ENCODE assay signal across 8 mouse cellular contexts in the genomic region with DNA sequence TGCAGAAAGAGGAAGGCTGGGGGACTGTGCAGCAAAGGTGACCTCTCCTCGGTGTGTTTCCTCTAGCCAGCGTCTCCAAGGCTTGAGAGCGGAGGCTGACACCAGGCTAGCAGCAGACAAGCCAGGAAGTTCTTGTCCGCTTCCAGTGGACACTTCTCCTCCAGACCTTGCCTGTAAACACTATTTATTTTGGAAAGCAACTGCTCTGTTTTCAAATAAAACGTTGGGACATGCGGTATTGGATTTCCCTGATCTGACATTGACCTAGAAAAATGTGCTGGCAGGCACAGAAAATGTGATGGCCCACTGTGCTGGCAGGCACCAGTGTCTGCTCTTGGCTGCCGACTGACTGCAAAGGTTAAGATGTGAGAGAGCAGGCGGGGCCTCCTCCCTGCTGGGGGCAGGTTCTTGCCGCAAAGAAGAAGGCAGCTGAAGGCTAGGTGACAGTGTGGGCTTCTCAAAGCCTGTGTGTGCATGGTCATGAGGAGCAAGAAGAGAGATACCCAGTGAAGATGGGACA. TPM values are rescaled to one million over a fixed set of nuclear protein-coding genes. Genes with fewer than 3 reads are reported as not detected.
DNase-seq lines count a peak whose midpoint lies in the region; ATAC-seq and TF ChIP-seq lines count a peak whose summit lies in the region.

No protein-coding gene starts in this region.

- H3K36me3 ChIP-seq in limb, embryonic 10.5 days = no peaks in the 10 kb centered on the region

- no peak overlapping the region for H3K4me3 ChIP-seq in lung, adult 2 months (replicated peaks; ENCODE audit: extremely low read depth, low read depth, low read length)
- no peak overlapping the region for H3K4me3 ChIP-seq in gastrocnemius, adult 2 months
- no peak overlapping the region for H3K4me3 ChIP-seq in limb, embryonic 10.5 days

- 48% methylated on average over 9 of the region's 9 CpGs for WGBS in lung, adult 2 months
- WGBS in limb, embryonic 10.5 days = 79% methylated on average over 9 of the region's 9 CpGs

- H3K27ac ChIP-seq in gastrocnemius, adult 2 months = peak overlapping the region; percentile 89
- H3K27ac ChIP-seq in limb, embryonic 10.5 days = 0 out of 2 replicates have a peak overlapping the region, but pooled peaks have one; percentile 19

- H3K9me3 ChIP-seq in limb, embryonic 10.5 days (replicated peaks) = no peaks in the 10 kb centered on the region

- no peaks in the 10 kb centered on the region; the same call in 1 of the 2 replicates for H3K4me1 ChIP-seq in lung, adult 2 months (ENCODE audit: control insufficient read depth, insufficient read depth, low read length)
- peaks cover 41% of the 10 kb centered on the region for H3K4me1 ChIP-seq in limb, embryonic 10.5 days

- DNase-seq in cerebellum, postnatal 4 days (ENCODE audit: low spot score in 2 of 2) = no peak
- DNase-seq in lung, postnatal 36 days = peak; percentile 25
- DNase-seq in lung, adult 2 months = no peak
- peak; percentile 90 for DNase-seq in gastrocnemius, adult 2 months
- DNase-seq in limb, embryonic 10.5 days (ENCODE audit: low spot score) = no peak
- DNase-seq in embryo, embryonic 11 days = no peak
- no peak for DNase-seq in retina, postnatal 1 day

- H3K27me3 ChIP-seq in limb, embryonic 10.5 days (ENCODE audit: low read depth, poor library complexity, severe bottlenecking) = no peaks in the 10 kb centered on the region

- TF ChIP-seq CTCF in lung, adult 2 months (IDR thresholded peaks at IDR 0.05; ENCODE audit: insufficient read depth, low read length) = no peak
- TF ChIP-seq CTCF in gastrocnemius, adult 2 months (IDR thresholded peaks at IDR 0.05) = no peak

- peak; percentile 36; the same call in 1 of the 2 replicates for ATAC-seq in cerebellum, adult (ENCODE audit: insufficient number of reproducible peaks, low FRiP score, low TSS enrichment)

- TF ChIP-seq POLR2A in lung, adult 2 months (IDR thresholded peaks at IDR 0.05; ENCODE audit: borderline replicate concordance, extremely low read depth, low read depth, low read length) = no peak

- intact Hi-C loops in gastrocnemius, adult 2 months (cut with DNase I) = loop anchor here (2.0 kb wide), 2 partner anchors 42 to 106 kb away; no protein-coding TSS in a partner anchor

RNA-seq across cellular contexts. Expression of a gene that starts 26.4 kb away (rescaled TPM):
- polyA plus RNA-seq in lung, adult 2 months (2012; rRNA removed) = 28.3 and 32.3 TPM in 2 replicates
- 1 to 10 TPM; 2.1 to 2.4 TPM for total RNA-seq in gastrocnemius, adult 2 months (2021)
- 4.9 and 6.3 TPM in 2 replicates for polyA plus RNA-seq in limb, embryonic 10.5 days (2016; fragmentation: Nextera tagmentation; extraction: Ambion mirVana)

RNA-seq across cellular contexts. Expression of a gene that starts 40.4 kb away (rescaled TPM):
- 49.0 and 58.2 TPM in 2 replicates for polyA plus RNA-seq in lung, adult 2 months (2012; rRNA removed)
- total RNA-seq in gastrocnemius, adult 2 months (2021) = 100 to 1,000 TPM; 124 to 136 TPM
- polyA plus RNA-seq in limb, embryonic 10.5 days (2016; fragmentation: Nextera tagmentation; extraction: Ambion mirVana) = 0.96 and 1.2 TPM in 2 replicates

Comparison
In these comparisons a context has a peak if more than half of its experiments do, and no peak if none do; other contexts are left out.
1. DNase-seq: peak in lung, postnatal 36 days (single experiment) and gastrocnemius, adult 2 months (single experiment); none in cerebellum, postnatal 4 days (0 of 2), lung, adult 2 months (single experiment), limb, embryonic 10.5 days (single experiment), embryo, embryonic 11 days (single experiment) and retina, postnatal 1 day (single experiment).
2. RNA of a gene that starts 40.4 kb away (polyA plus RNA-seq): 49.0 to 58.2 TPM in lung, adult 2 months; 0.96 to 1.2 TPM in limb, embryonic 10.5 days; every median in the first group is over 10 times any median in the second.